Mouse (Mus musculus): ENCODE results near the gene Faim2. TPM values are rescaled to one million over a fixed set of nuclear protein-coding genes. Genes with fewer than 3 reads are reported as not detected.

Faim2 gene
- not detected in 4 replicates for total RNA-seq (2023)

DNA sequence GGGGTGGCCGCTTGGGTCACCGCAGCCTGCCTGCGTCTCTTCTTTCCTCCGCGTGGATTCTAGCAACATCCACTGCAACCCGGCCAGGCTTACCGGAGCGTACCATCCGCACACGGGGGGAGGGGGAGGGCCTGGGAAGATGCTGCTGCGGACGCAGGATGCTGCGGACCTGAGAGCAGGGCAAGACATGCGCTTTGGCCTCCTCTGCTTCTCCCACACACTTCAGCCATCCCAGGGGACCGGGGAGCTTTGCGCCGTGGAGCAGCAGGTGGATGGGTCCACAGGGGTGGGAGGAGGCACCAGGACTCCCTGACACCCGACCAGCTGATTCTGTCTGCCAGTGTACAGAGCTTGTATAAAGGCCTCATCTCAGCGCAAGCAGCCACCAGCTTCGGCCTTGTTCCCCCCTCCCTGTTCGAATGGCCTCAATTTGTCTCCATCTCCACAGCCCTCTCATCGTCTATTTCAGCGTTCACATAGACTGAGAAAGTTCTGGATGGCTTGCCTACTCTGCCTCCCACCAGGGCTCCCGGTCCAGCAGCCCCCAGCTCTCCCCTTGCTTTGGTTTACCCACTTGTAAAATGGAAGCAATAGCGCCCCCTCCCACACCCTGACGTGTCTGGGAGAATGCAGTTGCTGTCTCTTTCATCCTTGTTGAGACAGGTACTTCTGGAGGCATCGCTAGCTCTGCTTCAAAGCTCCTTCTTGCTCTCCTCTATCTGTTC is at the start of gene Faim2:
TSS of gene Faim2 (minus strand) at position 537 of the 725 bp plus-strand sequence.

DNA sequence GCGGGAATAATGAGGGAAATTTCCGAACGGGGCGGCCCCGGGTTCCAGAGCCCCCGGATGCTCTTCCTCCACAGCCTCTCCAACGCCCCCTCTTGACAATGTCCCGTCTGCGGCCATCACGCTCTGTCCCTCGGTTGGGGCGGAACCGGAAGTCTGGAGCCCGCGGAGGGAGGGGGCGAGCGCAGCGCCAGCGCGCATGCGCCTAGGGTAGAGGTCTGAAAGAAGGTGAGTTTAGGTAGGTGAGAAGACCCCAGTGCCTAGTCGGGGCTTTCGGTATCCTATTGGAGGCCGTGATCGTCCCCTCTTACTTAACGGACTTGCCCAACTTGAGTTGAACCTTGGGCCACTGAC is 53.4 kb downstream of the Faim2 start, which contains the start of gene Bcdin3d:
TSS of gene Bcdin3d (minus strand) at position 155 of the 351 bp plus-strand sequence.

DNA sequence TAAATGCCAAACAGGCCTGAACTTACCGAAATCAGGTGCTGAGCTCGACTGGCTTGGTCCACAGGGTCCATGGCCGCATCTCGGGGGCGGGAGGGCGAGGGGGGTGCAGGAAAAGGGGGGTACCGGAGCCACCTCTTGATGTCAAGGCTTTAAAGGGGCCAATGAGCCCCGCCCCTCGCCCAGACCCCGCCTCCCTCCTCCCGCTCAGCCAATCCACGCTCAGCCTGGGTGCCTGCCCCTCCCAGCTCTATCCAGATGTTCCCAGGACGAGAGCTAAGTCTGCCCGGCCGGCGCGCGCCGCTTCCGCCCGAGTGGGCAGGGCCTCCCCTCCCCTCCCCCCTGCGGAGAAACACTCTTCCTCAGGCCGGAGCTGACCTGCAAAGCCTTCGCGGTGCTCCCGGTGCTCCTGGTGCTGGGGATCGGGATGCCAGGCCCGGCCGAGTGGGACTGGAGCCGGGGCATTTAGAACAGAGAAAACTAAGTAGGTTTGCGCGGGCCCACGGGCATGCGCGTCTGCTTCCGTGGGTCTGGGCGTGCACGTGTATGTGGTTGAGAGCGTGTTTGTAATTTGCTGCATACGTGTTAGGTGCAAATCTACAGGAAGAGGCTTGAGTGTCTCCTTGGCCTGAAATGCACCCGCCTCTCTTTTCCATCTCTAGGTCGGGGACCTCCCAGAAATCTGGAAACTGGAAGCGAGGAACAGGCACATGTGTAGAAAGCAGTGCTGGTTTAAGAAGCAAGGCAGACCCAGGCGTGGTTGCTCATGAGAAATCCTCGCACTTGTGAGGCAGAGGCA is 70.2 kb downstream of the Faim2 start, which contains the start of gene Nckap5l:
TSS of gene Nckap5l (minus strand) at position 143 of the 796 bp plus-strand sequence.

Other genes with a start within 250 kb of the Faim2 start
- gene Prpf40b, start 233.1 kb downstream of the Faim2 start, total RNA-seq (2023), result 17.9 to 24.3 TPM (median 22.4 TPM) in 4 replicates
- not detected in 4 replicates for gene Fam186b, start 232.3 kb downstream of the Faim2 start, total RNA-seq (2023)
- gene Fmnl3, start 157.7 kb downstream of the Faim2 start, total RNA-seq (2023), result 140 to 146 TPM (median 144 TPM) in 4 replicates
- 418 to 446 TPM (median 428 TPM) in 4 replicates for gene Tmbim6, start 135.3 kb downstream of the Faim2 start, total RNA-seq (2023)
- gene Nckap5l, start 70.4 kb downstream of the Faim2 start, total RNA-seq (2023), result 7.0 to 10.5 TPM (median 8.3 TPM) in 4 replicates
- gene Bcdin3d, start 53.4 kb downstream of the Faim2 start, total RNA-seq (2023), result 5.0 to 6.7 TPM (median 6.3 TPM) in 4 replicates
- gene Aqp2, start 50.9 kb upstream of the Faim2 start, total RNA-seq (2023), result not detected in 4 replicates
- gene Aqp5, start 62.6 kb upstream of the Faim2 start, total RNA-seq (2023), result not detected in 4 replicates
- gene Aqp6, start 73.2 kb upstream of the Faim2 start, total RNA-seq (2023), result not detected in 4 replicates
- gene Racgap1, start 123.5 kb upstream of the Faim2 start, total RNA-seq (2023), result 6.1 to 10.4 TPM (median 7.8 TPM) in 4 replicates
- gene Asic1, start 142.2 kb upstream of the Faim2 start, total RNA-seq (2023), result 0.27 to 0.49 TPM (median 0.38 TPM) in 4 replicates
- 64.1 to 69.6 TPM (median 65.6 TPM) in 4 replicates for gene Smarcd1, start 174.0 kb upstream of the Faim2 start, total RNA-seq (2023)
- 2.7 to 6.9 TPM (median 4.1 TPM) in 4 replicates for gene Gm17349, start 177.3 kb upstream of the Faim2 start, total RNA-seq (2023)
- gene Gpd1, start 189.3 kb upstream of the Faim2 start, total RNA-seq (2023), result 0.77 to 2.6 TPM (median 1.2 TPM) in 4 replicates
- gene Cox14, start 197.5 kb upstream of the Faim2 start, total RNA-seq (2023), result 45.2 to 51.9 TPM (median 47.5 TPM) in 4 replicates
- gene Cers5, start 244.7 kb upstream of the Faim2 start, total RNA-seq (2023), result 55.2 to 63.7 TPM (median 56.0 TPM) in 4 replicates